Mouse (Mus musculus): ENCODE data around the gene Galnt3. TPM values are rescaled to one million over a fixed set of nuclear protein-coding genes. Genes with fewer than 3 reads are reported as not detected.

Gene Galnt3
- 6.8 and 9.0 TPM in 2 replicates for polyA plus RNA-seq (2015; fragmentation: Nextera tagmentation; extraction: Ambion mirVana)

- Histone ChIP-seq H3K36me3 (no peaks in the 10 kb centered on the region), H3K27me3 (peaks cover 26% of the 10 kb centered on the region), H3K4me1 (peaks cover 12% of the 10 kb centered on the region), H3K9ac (peak within 1 kb of the TSS; percentile 45), H3K9me3 (replicated peaks) (no peaks in the 10 kb centered on the region), H3K27ac (replicated peaks) (no peak within 1 kb of the TSS), H3K4me2 (replicated peaks) (peak within 1 kb of the TSS; percentile 100), H3K4me3 (replicated peaks) (peak within 1 kb of the TSS; percentile 70)
- WGBS: under 1% methylated on average over 67 of the region's 74 CpGs
- peak; percentile 88 for ATAC-seq (ENCODE audit: insufficient number of reproducible peaks, low FRiP score, low TSS enrichment, low read depth)
These were observed at the start of gene Galnt3 for GRCm38 (mm10) chr2:66124591-66125271. Galnt3 (minus strand) TSS chr2:66124994.

DNA sequence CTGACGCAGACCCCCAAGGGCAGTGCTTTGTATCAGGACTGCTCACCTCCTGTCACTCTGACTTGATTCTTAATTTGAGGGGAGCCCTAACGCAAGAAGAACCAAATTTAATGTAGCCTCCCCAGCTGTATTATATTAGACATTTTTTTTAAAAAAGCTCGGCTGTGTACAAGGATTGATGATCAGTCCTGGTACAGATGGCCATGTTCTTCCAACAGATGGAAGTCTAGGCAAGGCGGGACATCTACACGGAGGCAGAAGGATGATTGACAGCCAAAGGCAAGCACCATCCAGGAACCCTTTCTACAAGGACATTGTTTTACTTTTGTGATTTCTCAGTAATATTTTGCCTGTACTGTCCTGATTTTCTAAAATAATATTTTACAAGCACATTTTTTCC, 48.3 kb upstream of the Galnt3 start:
- no peaks in the 10 kb centered on the region for H3K9me3 ChIP-seq (replicated peaks)
- H3K27me3 ChIP-seq: no peaks in the 10 kb centered on the region
- 0 out of 2 replicates have a peak, but pooled peaks cover 6% of the 10 kb centered on the region for H3K4me1 ChIP-seq
- 38% methylated on average over 5 of the region's 5 CpGs for WGBS
- H3K36me3 ChIP-seq: no peaks in the 10 kb centered on the region
- no peak overlapping the region for H3K9ac ChIP-seq
- no peak overlapping the region for H3K4me3 ChIP-seq (replicated peaks)
- H3K4me2 ChIP-seq (replicated peaks): no peak overlapping the region
- no peak for ATAC-seq (ENCODE audit: insufficient number of reproducible peaks, low FRiP score, low TSS enrichment, low read depth)
- H3K27ac ChIP-seq (replicated peaks): no peak overlapping the region

DNA sequence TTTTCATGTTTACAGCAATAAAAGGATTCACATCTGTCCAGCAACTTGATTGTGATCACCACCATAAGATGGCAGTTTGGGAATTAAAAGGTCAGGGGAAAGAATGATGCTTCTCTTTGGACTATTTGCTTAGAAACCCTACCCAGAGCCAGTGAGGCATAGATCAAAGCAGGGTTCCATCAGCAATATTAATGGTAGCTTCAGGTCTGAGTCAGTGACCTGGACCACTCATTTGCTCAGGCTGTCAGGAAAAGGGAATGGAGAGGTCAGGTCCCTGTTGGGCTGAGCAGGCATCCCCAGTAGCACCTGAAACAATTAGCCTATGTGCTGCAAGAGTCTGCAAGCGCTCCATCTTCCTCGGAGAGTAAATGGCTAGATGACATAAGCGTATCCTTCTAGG, 46.8 kb upstream of the Galnt3 start:
- no peaks in the 10 kb centered on the region for H3K27me3 ChIP-seq
- 83% methylated on average over 3 of the region's 3 CpGs for WGBS
- 0 out of 2 replicates have a peak, but pooled peaks cover 5% of the 10 kb centered on the region for H3K4me1 ChIP-seq
- no peak for ATAC-seq (ENCODE audit: insufficient number of reproducible peaks, low FRiP score, low TSS enrichment, low read depth)
- H3K4me3 ChIP-seq (replicated peaks): no peak overlapping the region
- no peaks in the 10 kb centered on the region for H3K9me3 ChIP-seq (replicated peaks)
- no peaks in the 10 kb centered on the region for H3K36me3 ChIP-seq
- no peak overlapping the region for H3K9ac ChIP-seq
- no peak overlapping the region for H3K4me2 ChIP-seq (replicated peaks)
- H3K27ac ChIP-seq (replicated peaks): no peak overlapping the region

- Histone ChIP-seq H3K36me3 (no peaks in the 10 kb centered on the region), H3K27me3 (no peaks in the 10 kb centered on the region)
- WGBS: 69% methylated on average over 11 of the region's 11 CpGs
These were observed 45.9 kb upstream of the Galnt3 start for GRCm38 (mm10) chr2:66170721-66171120.

GRCm38 (mm10) chr2:66165025-66165424, 40.2 kb upstream of the Galnt3 start:
- no peak overlapping the region for H3K9ac ChIP-seq
- H3K9me3 ChIP-seq (replicated peaks): no peaks in the 10 kb centered on the region
- no peaks in the 10 kb centered on the region for H3K27me3 ChIP-seq
- no peaks in the 10 kb centered on the region for H3K4me1 ChIP-seq
- no peak overlapping the region for H3K27ac ChIP-seq (replicated peaks)
- ATAC-seq (ENCODE audit: insufficient number of reproducible peaks, low FRiP score, low TSS enrichment, low read depth): no peak
- H3K4me3 ChIP-seq (replicated peaks): no peak overlapping the region
- H3K36me3 ChIP-seq: no peaks in the 10 kb centered on the region
- H3K4me2 ChIP-seq (replicated peaks): no peak overlapping the region
- 93% methylated on average over 8 of the region's 8 CpGs for WGBS

More at GRCm38 (mm10) chr2:66170721-66171120, 45.9 kb upstream of the Galnt3 start:
- no peak for ATAC-seq (ENCODE audit: insufficient number of reproducible peaks, low FRiP score, low TSS enrichment, low read depth)
- H3K9ac ChIP-seq: no peak overlapping the region
- no peak overlapping the region for H3K27ac ChIP-seq (replicated peaks)
- H3K4me1 ChIP-seq: 0 out of 2 replicates have a peak, but pooled peaks cover 5% of the 10 kb centered on the region
- no peak overlapping the region for H3K4me3 ChIP-seq (replicated peaks)
- H3K4me2 ChIP-seq (replicated peaks): no peak overlapping the region
- no peaks in the 10 kb centered on the region for H3K9me3 ChIP-seq (replicated peaks)

DNA sequence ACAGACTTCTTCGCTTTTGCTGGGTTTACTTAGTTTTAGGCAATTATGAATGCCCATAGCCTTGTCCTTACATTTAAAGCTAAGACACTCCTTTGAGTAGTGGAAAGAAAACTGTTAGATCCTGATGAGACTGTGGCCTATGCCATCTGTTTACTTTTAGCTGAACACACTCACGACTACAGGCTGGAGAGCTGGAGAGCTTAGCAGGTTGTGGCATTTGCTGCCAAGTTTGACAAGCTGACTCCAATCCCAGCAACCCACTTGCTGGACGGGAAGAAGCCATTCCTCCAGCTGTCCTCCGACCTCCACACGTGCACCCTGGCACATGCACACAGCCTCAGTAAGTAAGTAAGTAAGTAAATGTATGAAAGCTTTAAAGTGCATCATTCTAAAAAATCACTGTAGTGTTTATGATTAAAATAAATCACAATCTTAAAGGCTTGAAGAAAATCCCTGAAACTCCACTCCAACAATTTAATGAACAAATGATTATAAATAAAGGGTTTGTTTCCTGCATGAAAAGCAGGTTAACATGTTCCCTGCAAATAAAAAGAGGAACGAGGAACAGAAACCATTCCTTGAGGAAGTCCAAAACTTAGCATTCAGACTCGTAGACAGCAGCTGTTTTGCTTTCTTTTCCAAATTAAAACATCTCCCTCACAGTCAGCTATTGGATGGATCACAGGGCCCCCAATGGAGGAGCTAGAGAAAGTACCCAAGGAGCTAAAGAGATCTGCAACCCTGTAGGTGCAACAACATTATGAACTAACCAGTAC, 33.5 kb upstream of the Galnt3 start:
- no peaks in the 10 kb centered on the region for H3K4me1 ChIP-seq
- H3K9ac ChIP-seq: no peak overlapping the region
- H3K27ac ChIP-seq (replicated peaks): no peak overlapping the region
- no peaks in the 10 kb centered on the region for H3K27me3 ChIP-seq
- no peak overlapping the region for H3K4me2 ChIP-seq (replicated peaks)
- no peaks in the 10 kb centered on the region for H3K9me3 ChIP-seq (replicated peaks)
- H3K36me3 ChIP-seq: no peaks in the 10 kb centered on the region
- ATAC-seq (ENCODE audit: insufficient number of reproducible peaks, low FRiP score, low TSS enrichment, low read depth): no peak; the same call in 1 of the 2 replicates
- 35% methylated on average over 7 of the region's 7 CpGs for WGBS
- no peak overlapping the region for H3K4me3 ChIP-seq (replicated peaks)

DNA sequence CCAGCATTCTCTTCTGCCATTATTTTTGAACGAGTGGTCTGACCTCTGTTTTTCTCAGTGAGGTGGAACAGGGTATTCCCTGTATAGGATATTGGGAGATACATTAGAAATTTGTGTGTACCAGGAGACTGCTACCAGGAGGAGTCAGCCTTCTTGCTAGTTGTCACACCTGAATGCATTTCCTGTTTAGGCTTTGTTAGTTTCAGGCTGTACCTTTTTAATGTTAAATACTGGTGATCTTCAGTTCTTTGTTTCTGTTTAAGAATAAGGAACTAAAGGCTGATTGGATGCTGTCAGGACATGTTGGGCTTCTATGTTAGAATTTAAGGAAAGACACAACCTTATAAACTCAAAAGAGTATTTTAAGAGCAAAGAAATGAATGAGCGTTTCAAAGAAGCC, 26.6 kb upstream of the Galnt3 start:
- WGBS: 72% methylated on average over 2 of the region's 2 CpGs

DNA sequence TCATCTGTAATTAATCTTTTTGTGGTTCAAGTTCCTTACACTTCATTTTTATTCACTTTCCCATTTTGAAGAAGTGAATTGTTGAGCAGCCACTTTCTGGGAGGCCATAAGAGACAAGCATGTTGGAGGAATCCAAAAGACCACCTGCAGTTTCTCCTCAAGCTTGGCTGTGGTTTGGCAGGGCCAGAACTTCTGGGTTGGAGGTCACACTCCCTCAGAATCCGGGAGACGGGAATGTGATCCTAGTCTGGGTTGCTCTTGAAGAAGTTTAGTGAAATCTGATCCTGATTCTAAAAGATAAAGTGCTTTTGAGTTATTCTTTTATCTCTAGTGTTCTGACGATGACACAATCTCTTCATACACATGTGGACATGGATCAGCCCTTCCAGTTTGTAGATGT, 25.7 kb upstream of the Galnt3 start:
- H3K4me3 ChIP-seq (replicated peaks): no peak overlapping the region
- H3K4me1 ChIP-seq: no peaks in the 10 kb centered on the region
- H3K27me3 ChIP-seq: no peaks in the 10 kb centered on the region
- no peaks in the 10 kb centered on the region for H3K36me3 ChIP-seq
- no peak for ATAC-seq (ENCODE audit: insufficient number of reproducible peaks, low FRiP score, low TSS enrichment, low read depth)
- 36% methylated on average over 3 of the region's 3 CpGs for WGBS
- no peak overlapping the region for H3K4me2 ChIP-seq (replicated peaks)
- no peaks in the 10 kb centered on the region for H3K9me3 ChIP-seq (replicated peaks)
- H3K27ac ChIP-seq (replicated peaks): no peak overlapping the region
- H3K9ac ChIP-seq: no peak overlapping the region

More for the DNA sequence above, 26.6 kb upstream of the Galnt3 start:
- no peaks in the 10 kb centered on the region for H3K36me3 ChIP-seq
- H3K27ac ChIP-seq (replicated peaks): no peak overlapping the region
- no peak overlapping the region for H3K9ac ChIP-seq
- no peaks in the 10 kb centered on the region for H3K9me3 ChIP-seq (replicated peaks)
- H3K4me3 ChIP-seq (replicated peaks): no peak overlapping the region
- H3K4me2 ChIP-seq (replicated peaks): no peak overlapping the region
- H3K27me3 ChIP-seq: no peaks in the 10 kb centered on the region
- no peak for ATAC-seq (ENCODE audit: insufficient number of reproducible peaks, low FRiP score, low TSS enrichment, low read depth)
- no peaks in the 10 kb centered on the region for H3K4me1 ChIP-seq

DNA sequence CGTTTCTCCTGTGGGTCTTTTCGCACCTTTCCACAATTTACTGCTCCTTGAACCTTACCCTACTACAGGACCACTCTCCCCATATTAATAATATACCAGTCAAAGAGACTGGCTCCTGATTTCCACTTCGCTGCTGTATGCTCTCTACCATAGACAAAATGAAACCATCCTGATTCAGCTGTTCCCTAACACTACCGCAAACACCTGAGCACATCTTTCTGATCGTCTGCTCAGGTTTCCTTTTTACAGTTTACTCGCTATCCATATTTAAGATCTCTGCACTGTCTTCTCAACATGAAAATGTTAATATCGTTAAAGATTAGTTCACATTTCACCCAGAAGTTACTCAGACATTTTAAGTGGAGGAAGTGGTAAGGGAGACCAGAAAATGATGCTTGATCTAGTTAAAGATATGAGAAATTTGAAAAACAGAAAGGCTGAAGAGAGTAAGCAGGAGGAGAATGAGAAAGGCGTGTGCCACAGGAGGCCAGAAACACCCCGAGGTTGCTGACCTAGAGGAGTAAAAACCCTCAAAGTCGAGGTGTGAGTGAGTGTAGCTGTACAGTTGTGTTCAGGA, 23.9 kb upstream of the Galnt3 start:
- H3K4me1 ChIP-seq: no peaks in the 10 kb centered on the region
- no peaks in the 10 kb centered on the region for H3K36me3 ChIP-seq
- no peak overlapping the region for H3K4me2 ChIP-seq (replicated peaks)
- ATAC-seq (ENCODE audit: insufficient number of reproducible peaks, low FRiP score, low TSS enrichment, low read depth): no peak
- 78% methylated on average over 10 of the region's 10 CpGs for WGBS
- no peak overlapping the region for H3K9ac ChIP-seq
- no peak overlapping the region for H3K4me3 ChIP-seq (replicated peaks)
- no peak overlapping the region for H3K27ac ChIP-seq (replicated peaks)
- no peaks in the 10 kb centered on the region for H3K9me3 ChIP-seq (replicated peaks)
- H3K27me3 ChIP-seq: no peaks in the 10 kb centered on the region

GRCm38 (mm10) chr2:66146473-66146872, 21.7 kb upstream of the Galnt3 start:
- no peak for ATAC-seq (ENCODE audit: insufficient number of reproducible peaks, low FRiP score, low TSS enrichment, low read depth)
- Histone ChIP-seq H3K9ac (no peak overlapping the region), H3K27me3 (no peaks in the 10 kb centered on the region), H3K4me3 (replicated peaks) (no peak overlapping the region), H3K9me3 (replicated peaks) (no peaks in the 10 kb centered on the region), H3K36me3 (no peaks in the 10 kb centered on the region), H3K27ac (replicated peaks) (no peak overlapping the region), H3K4me1 (no peaks in the 10 kb centered on the region), H3K4me2 (replicated peaks) (no peak overlapping the region)
- 47% methylated on average over 4 of the region's 4 CpGs for WGBS

GRCm38 (mm10) chr2:66144770-66145169, 20.0 kb upstream of the Galnt3 start:
- ATAC-seq (ENCODE audit: insufficient number of reproducible peaks, low FRiP score, low TSS enrichment, low read depth): no peak
- no peak overlapping the region for H3K27ac ChIP-seq (replicated peaks)

More at GRCm38 (mm10) chr2:66144770-66145169, 20.0 kb upstream of the Galnt3 start:
- Histone ChIP-seq H3K36me3 (no peaks in the 10 kb centered on the region), H3K27me3 (no peaks in the 10 kb centered on the region), H3K4me3 (replicated peaks) (no peak overlapping the region), H3K9ac (no peak overlapping the region), H3K9me3 (replicated peaks) (no peaks in the 10 kb centered on the region), H3K4me1 (no peaks in the 10 kb centered on the region), H3K4me2 (replicated peaks) (no peak overlapping the region)
- WGBS: 35% methylated on average over 5 of the region's 5 CpGs
